Mouse (Mus musculus) intestine, postnatal 0 days (tissue): ENCODE measurements around the gene Bcas1. TPM values are rescaled to one million over a fixed set of nuclear protein-coding genes. Genes with fewer than 3 reads are reported as not detected.
A peak's percentile ranks its signal among the peaks of the same experiment; 100 is the strongest.
"Not testable (repeated sequence)": the region's sequence is repeated elsewhere in the genome, so short reads cannot be mapped to it uniquely, and the experiment has no call there.

Experiments used
- ATAC-seq: fragments of 200-750 bp; cut with Nextera tagmentation; 2 replicates; pipeline ENCODE4 v1.8.0; 2017; ENCODE audit warnings: mild to moderate bottlenecking, moderate TSS enrichment, moderate library complexity
- H3K27ac ChIP-seq: fragments of 300-500 bp; sonication (generic); 2 replicates; pipeline ENCODE4 v1.5.1; 2014; ENCODE audit warnings: mild to moderate bottlenecking, low read depth, low read length, moderate library complexity
- H3K27me3 ChIP-seq: fragments of 300-500 bp; sonication (generic); replicated peaks from 2 replicates; pipeline ENCODE4 v1.6.1; 2014; ENCODE audit warnings: low read length, mixed read lengths; ENCODE audit not compliant: control insufficient read depth, insufficient read depth
- H3K36me3 ChIP-seq: fragments of 300-500 bp; sonication (generic); 2 replicates; pipeline ENCODE4 v1.6.1; 2014; ENCODE audit warnings: mild to moderate bottlenecking, moderate library complexity; ENCODE audit not compliant: control insufficient read depth, insufficient read depth
- H3K4me1 ChIP-seq: fragments of 300-500 bp; sonication (generic); replicated peaks from 2 replicates; pipeline ENCODE4 v1.6.1; 2014; ENCODE audit warnings: antibody characterized with exemption, low read length, mixed read lengths; ENCODE audit not compliant: control insufficient read depth, insufficient read depth
- H3K4me2 ChIP-seq: fragments of 300-500 bp; sonication (generic); replicated peaks from 2 replicates; pipeline ENCODE4 v1.6.1; 2014; ENCODE audit warnings: low read depth, mild to moderate bottlenecking, moderate library complexity
- H3K4me3 ChIP-seq: fragments of 300-500 bp; sonication (generic); 2 replicates; pipeline ENCODE4 v1.5.1; 2014; ENCODE audit warnings: low read depth, low read length
- H3K9ac ChIP-seq: fragments of 300-500 bp; sonication (generic); 2 replicates; pipeline ENCODE4 v1.6.1; 2014; ENCODE audit warnings: mild to moderate bottlenecking, low read depth, low read length
- H3K9me3 ChIP-seq: fragments of 300-500 bp; sonication (generic); 2 replicates; pipeline ENCODE4 v1.6.1; 2016; ENCODE audit warnings: mixed run types; ENCODE audit not compliant: control insufficient read depth
- CTCF ChIP-seq: sonication (generic); IDR thresholded peaks from 2 replicates; pipeline ENCODE4 v1.5.1; 2016; ENCODE audit warnings: low read depth, mild to moderate bottlenecking, control low read depth, antibody characterized with exemption, moderate library complexity
- WGBS: fragments of 180-500 bp; shearing (Covaris S2); extraction: QIAGEN DNeasy Blood & Tissue Kit; methylation state at CpG from one replicate; pipeline ENCODE4 v1.1.7; 2014; 5-methylcytosine and 5-hydroxymethylcytosine counted together
- polyA plus RNA-seq: library from polyadenylated mRNA; unstranded; fragments of >200 nt; fragmentation: Nextera tagmentation; extraction: Ambion mirVana; gene quantifications from 2 replicates; pipeline ENCODE4 v1.2.1, GENCODE M21; 2015

The Bcas1 gene
- polyA plus RNA-seq, 1 experiment from 2014 or later, result 5.6 TPM

GRCm38 (mm10) chr2:170469616-170470308 is 42.1 kb upstream of the Bcas1 start:
- Histone ChIP-seq H3K9ac (no peak overlapping the region), H3K27me3 (no peaks in the 10 kb centered on the region), H3K4me2 (no peak overlapping the region), H3K36me3 (no peaks in the 10 kb centered on the region), H3K27ac (no peak overlapping the region), H3K4me3 (no peak overlapping the region), H3K4me1 (no peaks in the 10 kb centered on the region), H3K9me3 (no peaks in the 10 kb centered on the region)
- TF ChIP-seq CTCF, result no peak
- peak; percentile 41; the same call in 1 of the 2 replicates for ATAC-seq
- WGBS, result 23% methylated on average over 10 of the region's 10 CpGs

GRCm38 (mm10) chr2:170468009-170468408 is 40.4 kb upstream of the Bcas1 start:
- TF ChIP-seq CTCF, result peak; percentile 61
- Histone ChIP-seq H3K36me3 (no peaks in the 10 kb centered on the region), H3K4me1 (no peaks in the 10 kb centered on the region), H3K9me3 (no peaks in the 10 kb centered on the region), H3K9ac (no peak overlapping the region), H3K4me2 (no peak overlapping the region), H3K4me3 (no peak overlapping the region), H3K27me3 (no peaks in the 10 kb centered on the region), H3K27ac (no peak overlapping the region)
- ATAC-seq, result no peak

- H3K27ac ChIP-seq, result no peak overlapping the region
- H3K36me3 ChIP-seq, result no peaks in the 10 kb centered on the region
- WGBS, result 53% methylated on average over 4 of the region's 4 CpGs
- no peak overlapping the region for H3K9ac ChIP-seq
- ATAC-seq, result no peak
- no peaks in the 10 kb centered on the region for H3K27me3 ChIP-seq
- no peak for TF ChIP-seq CTCF
- no peaks in the 10 kb centered on the region for H3K9me3 ChIP-seq
- no peak overlapping the region for H3K4me2 ChIP-seq
- peaks cover 5% of the 10 kb centered on the region; the same call in 1 of the 2 replicates for H3K4me1 ChIP-seq
- no peak overlapping the region for H3K4me3 ChIP-seq
These were observed 37.2 kb upstream of the Bcas1 start for GRCm38 (mm10) chr2:170464817-170465216.

GRCm38 (mm10) chr2:170461652-170462051 is 34.0 kb upstream of the Bcas1 start:
- peak; percentile 54 for ATAC-seq
- TF ChIP-seq CTCF, result no peak

GRCm38 (mm10) chr2:170459805-170460204 is 32.2 kb upstream of the Bcas1 start:
- Histone ChIP-seq H3K27me3 (no peaks in the 10 kb centered on the region), H3K4me2 (no peak overlapping the region), H3K36me3 (no peaks in the 10 kb centered on the region), H3K27ac (peak overlapping the region; percentile 41), H3K9ac (no peak overlapping the region), H3K9me3 (no peaks in the 10 kb centered on the region), H3K4me3 (no peak overlapping the region), H3K4me1 (peaks cover 5% of the 10 kb centered on the region)
- TF ChIP-seq CTCF, result no peak
- peak; percentile 90 for ATAC-seq
- 27% methylated on average over 9 of the region's 9 CpGs for WGBS

More at GRCm38 (mm10) chr2:170461652-170462051, 34.0 kb upstream of the Bcas1 start:
- no peaks in the 10 kb centered on the region for H3K9me3 ChIP-seq
- no peak overlapping the region for H3K27ac ChIP-seq
- no peaks in the 10 kb centered on the region for H3K27me3 ChIP-seq
- H3K9ac ChIP-seq, result no peak overlapping the region
- 28% methylated on average over 7 of the region's 7 CpGs for WGBS
- peaks cover 5% of the 10 kb centered on the region for H3K4me1 ChIP-seq
- no peak overlapping the region for H3K4me3 ChIP-seq
- H3K4me2 ChIP-seq, result peak overlapping the region; percentile 27; the same call in 1 of the 2 replicates
- no peaks in the 10 kb centered on the region for H3K36me3 ChIP-seq

GRCm38 (mm10) chr2:170459183-170459582 is 31.5 kb upstream of the Bcas1 start:
- H3K4me2 ChIP-seq, result no peak overlapping the region
- H3K9me3 ChIP-seq, result no peaks in the 10 kb centered on the region
- 46% methylated on average over 10 of the region's 10 CpGs for WGBS
- H3K36me3 ChIP-seq, result no peaks in the 10 kb centered on the region
- no peak for TF ChIP-seq CTCF
- H3K27me3 ChIP-seq, result no peaks in the 10 kb centered on the region
- peaks cover 5% of the 10 kb centered on the region for H3K4me1 ChIP-seq
- H3K4me3 ChIP-seq, result no peak overlapping the region
- ATAC-seq, result peak; percentile 61
- H3K9ac ChIP-seq, result no peak overlapping the region
- peak overlapping the region; percentile 41; the same call in 1 of the 2 replicates for H3K27ac ChIP-seq

- H3K36me3 ChIP-seq, H3K4me3 ChIP-seq, H3K9me3 ChIP-seq, H3K27ac ChIP-seq, H3K4me1 ChIP-seq, H3K27me3 ChIP-seq, H3K9ac ChIP-seq, H3K4me2 ChIP-seq: not testable (repeated sequence)
- ATAC-seq, result peak; percentile 68
- 11% methylated on average over 3 of the region's 4 CpGs for WGBS
These were observed 26.2 kb upstream of the Bcas1 start for GRCm38 (mm10) chr2:170453809-170454208.
